Comparison of ENCODE assay signal across 20 mouse cellular contexts in genomic region chr11:113129975-113130374, GRCm38 (mm10).
DNase-seq lines count a peak whose midpoint lies in the region; ATAC-seq and TF ChIP-seq lines count a peak whose summit lies in the region.
"Had no signal": no experiment of that assay in that cellular context is flagged by ENCODE, and none has a peak within 500 bp of the region (broad histone marks: within the 10 kb centered on the region; RNA-seq: fewer than 3 reads in every experiment).

No protein-coding gene starts in this region.

- no peaks in the 10 kb centered on the region for H3K9me3 ChIP-seq in liver, embryonic 11.5 days (ENCODE audit: control insufficient read depth, low read length)
- H3K9me3 ChIP-seq in liver, embryonic 14.5 days (ENCODE audit: control insufficient read depth, low read length), result no peaks in the 10 kb centered on the region
- H3K9me3 ChIP-seq: embryonic facial prominence, embryonic 15.5 days; forebrain, embryonic 12.5 days; heart, embryonic 13.5 days; hindbrain, embryonic 12.5 days had no signal

- no peak for TF ChIP-seq POLR2A in kidney, adult 2 months (IDR thresholded peaks at IDR 0.05; ENCODE audit: low read depth, low read length)

- WGBS in liver, embryonic 11.5 days, result 80% methylated on average over 7 of the region's 7 CpGs
- 45% methylated on average over 7 of the region's 7 CpGs for WGBS in liver, embryonic 14.5 days (ENCODE audit: insufficient replicate concordance)
- WGBS in kidney, adult 2 months, result 94% methylated on average over 7 of the region's 7 CpGs

- TF ChIP-seq CTCF in liver, embryonic 14.5 days (IDR thresholded peaks at IDR 0.05; ENCODE audit: low read depth), result no peak
- no peak for TF ChIP-seq CTCF in kidney, adult 2 months (conservative IDR thresholded peaks at IDR 0.05; ENCODE audit: insufficient read depth, insufficient read length, low read depth, low read length)

- no peak overlapping the region for H3K9ac ChIP-seq in liver, embryonic 11.5 days (ENCODE audit: low read depth, low read length)
- no peak overlapping the region for H3K9ac ChIP-seq in liver, embryonic 14.5 days (replicated peaks)
- H3K9ac ChIP-seq: embryonic facial prominence, embryonic 15.5 days; forebrain, embryonic 12.5 days; heart, embryonic 13.5 days; hindbrain, embryonic 12.5 days had no signal

- H3K27me3 ChIP-seq in liver, embryonic 11.5 days (replicated peaks; ENCODE audit: control insufficient read depth, insufficient read depth, low read length), result no peaks in the 10 kb centered on the region
- no peaks in the 10 kb centered on the region for H3K27me3 ChIP-seq in liver, embryonic 14.5 days (ENCODE audit: control insufficient read depth, insufficient read depth, low read length)
- H3K27me3 ChIP-seq in kidney, adult 2 months (replicated peaks; ENCODE audit: control insufficient read depth, insufficient read depth, low read length), result no peaks in the 10 kb centered on the region
- H3K27me3 ChIP-seq: embryonic facial prominence, embryonic 15.5 days; forebrain, embryonic 12.5 days; heart, embryonic 13.5 days; hindbrain, embryonic 12.5 days had no signal

- H3K36me3 ChIP-seq in liver, embryonic 11.5 days (ENCODE audit: control insufficient read depth, insufficient read depth, low read length), result no peaks in the 10 kb centered on the region
- no peaks in the 10 kb centered on the region for H3K36me3 ChIP-seq in liver, embryonic 14.5 days (replicated peaks; ENCODE audit: control insufficient read depth, insufficient read depth, low read depth)
- no peaks in the 10 kb centered on the region for H3K36me3 ChIP-seq in kidney, adult 2 months (ENCODE audit: control insufficient read depth, insufficient read depth, low read length)
- H3K36me3 ChIP-seq: embryonic facial prominence, embryonic 15.5 days had no signal

- H3K27ac ChIP-seq in liver, embryonic 11.5 days (ENCODE audit: low read depth, low read length), result no peak overlapping the region
- no peak overlapping the region for H3K27ac ChIP-seq in liver, embryonic 14.5 days
- H3K27ac ChIP-seq in kidney, adult 2 months (ENCODE audit: insufficient read depth, low read depth, low read length), result no peak overlapping the region
- H3K27ac ChIP-seq: embryonic facial prominence, embryonic 15.5 days; forebrain, embryonic 12.5 days; heart, embryonic 13.5 days; hindbrain, embryonic 12.5 days had no signal

- peak; percentile 75 for ATAC-seq in liver, embryonic 11.5 days (replicated peaks; ENCODE audit: low FRiP score)
- peak; percentile 60 for ATAC-seq in liver, embryonic 14.5 days (ENCODE audit: insufficient read depth)
- peak; percentile 73 for ATAC-seq in megakaryocyte progenitor cell, adult 5-6 weeks (replicated peaks; ENCODE audit: poor library complexity)
- ATAC-seq: forebrain, embryonic 16.5 days; hindbrain, embryonic 16.5 days had no signal

- peak; percentile 77 for TF ChIP-seq EP300 in liver, embryonic 14.5 days (IDR thresholded peaks at IDR 0.05; ENCODE audit: low read depth)

- no peak for DNase-seq in liver, embryonic 11.5 days (ENCODE audit: low spot score)
- no peak for DNase-seq in liver
- DNase-seq in liver, embryonic 14.5 days (ENCODE audit: low read depth in 3 of 3, low spot score in 3 of 3), result peak in 1 of 3 experiments; percentile 30
- DNase-seq in right cerebral cortex, postnatal 10 days (ENCODE audit: low spot score in 2 of 2), result no peak
- no peak for DNase-seq in Muller cell, postnatal 12 days (ENCODE audit: inconsistent ontology term)
- DNase-seq in kidney, adult 2 months, result no peak
- DNase-seq: adrenal gland, adult 2 months; adrenal gland, postnatal 25 days; cerebellum, adult 2 months; cerebellum, postnatal 14 days; embryo, embryonic 11 days; gastrocnemius, postnatal 10 days; heart, postnatal 4 days had no signal

- no peak overlapping the region for H3K4me3 ChIP-seq in liver, embryonic 11.5 days (ENCODE audit: low read depth, low read length)
- H3K4me3 ChIP-seq in liver, embryonic 14.5 days (ENCODE audit: insufficient read depth in 1 of 2, low read depth in 2 of 2, low read length in 2 of 2), result no peak overlapping the region
- H3K4me3 ChIP-seq in kidney, adult 2 months (ENCODE audit: insufficient read depth, low read depth, low read length), result no peak overlapping the region
- H3K4me3 ChIP-seq: embryonic facial prominence, embryonic 15.5 days; forebrain, embryonic 12.5 days; heart, embryonic 13.5 days; hindbrain, embryonic 12.5 days had no signal

- no peaks in the 10 kb centered on the region for H3K4me1 ChIP-seq in liver, embryonic 11.5 days (replicated peaks; ENCODE audit: control insufficient read depth, insufficient read depth, low read length)
- peaks cover 0 to 12% of the 10 kb centered on the region in 2 experiments; a peak in 3 of 4 replicates for H3K4me1 ChIP-seq in liver, embryonic 14.5 days (replicated peaks; ENCODE audit: control insufficient read depth in 2 of 2, insufficient read depth in 2 of 2, low read length in 1 of 2)
- H3K4me1 ChIP-seq in kidney, adult 2 months (ENCODE audit: control insufficient read depth, insufficient read depth, low read length), result peaks cover 7% of the 10 kb centered on the region

- H3K4me2 ChIP-seq in liver, embryonic 11.5 days, result no peak overlapping the region
- H3K4me2 ChIP-seq in liver, embryonic 14.5 days (ENCODE audit: low read depth), result no peak overlapping the region
- H3K4me2 ChIP-seq: embryonic facial prominence, embryonic 15.5 days; forebrain, embryonic 12.5 days; heart, embryonic 13.5 days; hindbrain, embryonic 12.5 days had no signal
